Mouse (Mus musculus) liver, embryonic 14.5 days (tissue): ENCODE data around the gene Pomp.

Source experiments
- CTCF ChIP-seq: IDR thresholded peaks from 2 replicates; pipeline ENCODE4 v1.5.1; 2016; ENCODE audit warnings: antibody characterized with exemption, low read depth, control low read depth
- EP300 ChIP-seq: IDR thresholded peaks from 2 replicates; pipeline ENCODE4 v1.6.1; 2016; ENCODE audit warnings: antibody characterized with exemption, low read depth

DNA sequence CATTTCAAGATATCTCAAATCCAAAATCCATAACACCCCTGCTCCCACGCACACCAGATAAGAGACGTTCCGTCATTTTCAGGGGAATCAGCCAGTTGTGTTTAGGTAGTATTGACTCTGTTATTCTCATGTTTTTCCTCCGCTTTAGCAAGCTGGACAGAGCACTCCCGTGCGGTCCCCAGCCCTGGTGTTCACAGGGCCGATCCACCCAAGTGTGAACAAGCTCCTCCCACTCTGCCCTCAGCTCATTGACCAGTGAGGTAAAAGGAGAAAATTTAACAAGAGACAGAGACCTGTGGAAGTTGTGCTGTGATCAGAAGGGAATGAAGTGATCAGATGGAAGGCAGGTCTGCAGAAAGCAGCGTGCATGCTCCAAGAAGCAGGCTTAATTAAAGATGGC, 31.4 kb upstream of the Pomp start:
- no peak for TF ChIP-seq CTCF
- TF ChIP-seq EP300: no peak
